Mouse (Mus musculus): ENCODE data around the gene Plcl1.

Plcl1 gene

GRCm38 (mm10) chr1:55766743-55767142, 361.0 kb downstream of the Plcl1 start:
- in situ Hi-C loops (cut with MboI; ENCODE audit: low sequenced_read_pairs), result no loop called here

DNA sequence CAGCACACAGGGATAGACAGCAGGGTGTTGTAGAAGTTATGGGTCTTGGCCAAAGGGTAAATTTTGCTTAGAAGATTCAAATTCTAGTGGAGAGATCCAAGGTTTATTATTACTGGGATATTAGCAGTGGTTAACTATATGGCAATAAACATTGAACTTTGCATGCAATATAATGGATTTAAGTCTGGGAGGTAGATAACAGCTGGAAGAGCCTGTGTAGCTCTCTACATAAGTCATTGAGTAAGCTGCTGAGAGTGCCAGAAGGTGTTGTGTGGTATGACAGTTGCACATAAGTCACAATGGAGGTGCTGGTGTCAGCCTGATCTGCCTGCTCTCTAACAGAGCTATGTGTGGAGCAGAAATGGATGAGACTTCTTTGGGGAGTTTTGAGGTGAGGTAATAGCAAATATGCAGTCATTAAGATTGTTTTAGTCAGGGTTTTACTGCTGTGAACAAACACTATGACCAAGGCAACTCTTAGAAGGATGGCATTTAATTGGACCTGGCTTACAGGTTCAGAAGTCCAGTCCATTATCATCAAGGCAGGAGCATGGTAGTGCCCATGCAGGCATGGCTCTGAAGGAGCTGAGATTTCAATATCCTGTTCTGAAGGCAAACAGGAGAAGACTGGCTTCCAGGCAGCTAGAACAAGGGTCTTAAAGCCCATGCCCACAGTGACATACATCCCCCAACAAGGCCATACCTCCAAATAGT, 364.5 kb downstream of the Plcl1 start:
- in situ Hi-C loops (cut with MboI; ENCODE audit: low sequenced_read_pairs), result no loop called here

DNA sequence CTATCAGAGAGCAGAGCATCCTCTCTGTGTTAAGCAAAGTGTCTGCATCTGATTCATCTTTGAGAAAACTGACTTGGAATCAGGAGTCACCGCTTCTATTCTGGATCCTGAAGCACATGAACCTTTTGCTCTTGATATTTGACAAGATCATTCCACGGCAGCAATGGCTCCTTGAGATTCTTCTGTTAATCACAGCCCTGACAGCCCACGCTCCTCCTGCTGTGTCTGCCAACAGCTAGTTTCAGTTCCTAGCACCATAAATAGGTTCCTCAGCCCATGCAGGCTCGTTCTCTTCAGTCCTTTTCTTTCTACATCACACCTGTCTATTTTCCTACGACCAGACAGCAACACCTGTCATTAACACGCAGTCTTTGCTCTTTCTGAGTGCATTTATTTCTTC, 387.1 kb downstream of the Plcl1 start:
- in situ Hi-C loops (cut with MboI; ENCODE audit: low sequenced_read_pairs), result no loop called here
